ENCODE assay signal across 8 mouse cellular contexts in genomic region chr11:94601321-94602281, GRCm38 (mm10). TPM values are rescaled to one million over a fixed set of nuclear protein-coding genes. Genes with fewer than 3 reads are reported as not detected.
A peak's percentile ranks its signal among the peaks of the same experiment; 100 is the strongest.
DNase-seq lines count a peak whose midpoint lies in the region; ATAC-seq and TF ChIP-seq lines count a peak whose summit lies in the region.

Acsf2 (minus strand) TSS chr11:94601871.

- H3K9ac ChIP-seq in heart, postnatal 0 days (replicated peaks; ENCODE audit: low read depth, low read length): peak within 1 kb of the TSS; percentile 76
- peak within 1 kb of the TSS; percentile 57 for H3K9ac ChIP-seq in liver, embryonic 13.5 days
- H3K9ac ChIP-seq in stomach, embryonic 16.5 days (ENCODE audit: low read length): peak within 1 kb of the TSS; percentile 75

- H3K4me2 ChIP-seq in heart, postnatal 0 days (ENCODE audit: low read depth, low read length): peak within 1 kb of the TSS; percentile 84
- H3K4me2 ChIP-seq in liver, embryonic 13.5 days: peak within 1 kb of the TSS; percentile 68
- H3K4me2 ChIP-seq in stomach, embryonic 16.5 days (ENCODE audit: low read depth, low read length): peak within 1 kb of the TSS; percentile 74

- ATAC-seq in heart, postnatal 0 days (ENCODE audit: insufficient read depth, low read depth): peak; percentile 86
- ATAC-seq in liver, embryonic 13.5 days (ENCODE audit: low read depth): peak; percentile 75
- peak; percentile 91 for ATAC-seq in stomach, embryonic 16.5 days (ENCODE audit: insufficient read depth, low FRiP score)

- no peaks in the 10 kb centered on the region for H3K9me3 ChIP-seq in heart, postnatal 0 days (replicated peaks; ENCODE audit: control insufficient read depth, low read length)
- H3K9me3 ChIP-seq in liver, embryonic 13.5 days (replicated peaks): no peaks in the 10 kb centered on the region
- H3K9me3 ChIP-seq in stomach, embryonic 16.5 days (replicated peaks; ENCODE audit: control insufficient read depth, low read length): no peaks in the 10 kb centered on the region

- TF ChIP-seq CTCF in heart, postnatal 0 days (IDR thresholded peaks at IDR 0.05; ENCODE audit: low read depth): no peak

- no peak for TF ChIP-seq EP300 in heart, postnatal 0 days (IDR thresholded peaks at IDR 0.05; ENCODE audit: low read depth)

- H3K36me3 ChIP-seq in heart, postnatal 0 days (replicated peaks; ENCODE audit: control insufficient read depth, insufficient read depth, low read length): no peaks in the 10 kb centered on the region
- no peaks in the 10 kb centered on the region for H3K36me3 ChIP-seq in liver, embryonic 13.5 days
- H3K36me3 ChIP-seq in stomach, embryonic 16.5 days (ENCODE audit: control insufficient read depth, insufficient read depth, low read length): no peaks in the 10 kb centered on the region

- WGBS in heart, postnatal 0 days: 2% methylated on average over 46 of the region's 52 CpGs
- WGBS in liver, embryonic 13.5 days (ENCODE audit: insufficient replicate concordance): 3% methylated on average over 45 of the region's 52 CpGs
- WGBS in stomach, embryonic 16.5 days: 3% methylated on average over 41 of the region's 52 CpGs

- no peaks in the 10 kb centered on the region for H3K27me3 ChIP-seq in heart, postnatal 0 days (ENCODE audit: control insufficient read depth, insufficient read depth, low read length)
- H3K27me3 ChIP-seq in liver, embryonic 13.5 days: peaks cover 9% of the 10 kb centered on the region; the same call in 1 of the 2 replicates
- H3K27me3 ChIP-seq in stomach, embryonic 16.5 days (ENCODE audit: control insufficient read depth, insufficient read depth, low read length): no peaks in the 10 kb centered on the region

- peak within 1 kb of the TSS; percentile 59 for H3K4me3 ChIP-seq in heart, postnatal 0 days (ENCODE audit: low read depth, low read length)
- peak within 1 kb of the TSS; percentile 53 for H3K4me3 ChIP-seq in liver, embryonic 13.5 days (replicated peaks)
- peak within 1 kb of the TSS; percentile 49 for H3K4me3 ChIP-seq in stomach, embryonic 16.5 days (replicated peaks; ENCODE audit: low read length)

- peak; percentile 77 to 78 for DNase-seq in B cell, adult 2 months
- peak; percentile 90 for DNase-seq in adrenal gland, postnatal 10 days
- DNase-seq in fibroblast of lung, adult 2 months (ENCODE audit: low read depth): peak; percentile 52
- peak; percentile 49 for DNase-seq in heart, postnatal 0 days (ENCODE audit: low spot score)
- DNase-seq in kidney, postnatal 25 days: peak; percentile 85 to 95
- DNase-seq in liver, embryonic 13.5 days: peak; percentile 22
- DNase-seq in natural killer cell, adult 2 months (ENCODE audit: low spot score in 2 of 2): peak; percentile 41 to 64

- peak within 1 kb of the TSS; percentile 53 for H3K27ac ChIP-seq in heart, postnatal 0 days (ENCODE audit: low read depth)
- H3K27ac ChIP-seq in liver, embryonic 13.5 days: no peak within 1 kb of the TSS
- peak within 1 kb of the TSS; percentile 21 for H3K27ac ChIP-seq in stomach, embryonic 16.5 days (ENCODE audit: low read length)

- H3K4me1 ChIP-seq in heart, postnatal 0 days (ENCODE audit: control insufficient read depth, insufficient read depth): peaks cover 9% of the 10 kb centered on the region
- H3K4me1 ChIP-seq in liver, embryonic 13.5 days (replicated peaks): peaks cover 22% of the 10 kb centered on the region
- H3K4me1 ChIP-seq in stomach, embryonic 16.5 days (ENCODE audit: control insufficient read depth, insufficient read depth, low read length): peaks cover 6% of the 10 kb centered on the region

RNA-seq across cellular contexts. Expression of gene Acsf2, which starts in this region (rescaled TPM):
- 10 to 100 TPM; 55.9 to 57.7 TPM for total RNA-seq in adrenal gland, postnatal 10 days (2021)
- 6.6 and 8.9 TPM in 2 replicates for total RNA-seq in heart, postnatal 0 days (2014; rRNA removed; ENCODE audit: low replicate concordance)
- 2.6 and 2.7 TPM in 2 replicates for polyA plus RNA-seq in heart, postnatal 0 days (2015; fragmentation: Nextera tagmentation; extraction: Ambion mirVana)
- 1.1 and 1.3 TPM in 2 replicates for polyA plus RNA-seq in liver, embryonic 13.5 days (2015; fragmentation: Nextera tagmentation; extraction: Ambion mirVana)
- 4.3 and 5.7 TPM in 2 replicates for polyA plus RNA-seq in stomach, embryonic 16.5 days (2015; fragmentation: Nextera tagmentation; extraction: Ambion mirVana)

Comparison
In these comparisons a context has a peak if more than half of its experiments do, and no peak if none do; other contexts are left out.
1. DNase-seq: peak in every context shown above with its lines; median percentile 90 in adrenal gland, postnatal 10 days; 90 in kidney, postnatal 25 days; 78 in B cell, adult 2 months; 52 in natural killer cell, adult 2 months; 52 in fibroblast of lung, adult 2 months; 49 in heart, postnatal 0 days; 22 in liver, embryonic 13.5 days.